Mouse (Mus musculus) midbrain, embryonic 14.5 days (tissue): ENCODE measurements around the gene Tdrd12. TPM values are rescaled to one million over a fixed set of nuclear protein-coding genes. Genes with fewer than 3 reads are reported as not detected.
"Not testable (repeated sequence)": the region's sequence is repeated elsewhere in the genome, so short reads cannot be mapped to it uniquely, and the experiment has no call there.

Source experiments
- ATAC-seq: fragments of 200-750 bp; cut with Nextera tagmentation; 2 replicates; pipeline ENCODE4 v1.8.0; 2017; ENCODE audit warnings: moderate number of reproducible peaks, moderate library complexity; ENCODE audit not compliant: low FRiP score, low TSS enrichment
- DNase-seq: peaks from one replicate; pipeline ENCODE4 v3.0.0-alpha.2; 2015
- H3K27ac ChIP-seq: fragments of 300-500 bp; sonication (generic); replicated peaks from 2 replicates; pipeline ENCODE4 v1.5.1; 2014; ENCODE audit warnings: mild to moderate bottlenecking, low read depth, low read length, moderate library complexity
- H3K27me3 ChIP-seq: fragments of 300-500 bp; sonication (generic); 2 replicates; pipeline ENCODE4 v1.6.1; 2014; ENCODE audit warnings: low read length, control low read depth, mixed read lengths; ENCODE audit not compliant: control insufficient read depth, insufficient read depth
- H3K36me3 ChIP-seq: fragments of 300-500 bp; sonication (generic); 2 replicates; pipeline ENCODE4 v1.6.1; 2014; ENCODE audit warnings: low read length, control low read depth; ENCODE audit not compliant: control insufficient read depth, insufficient read depth
- H3K4me1 ChIP-seq: fragments of 300-500 bp; sonication (generic); 2 replicates; pipeline ENCODE4 v1.6.1; 2014; ENCODE audit warnings: mild to moderate bottlenecking, antibody characterized with exemption, low read length, control low read depth; ENCODE audit not compliant: control insufficient read depth, insufficient read depth
- H3K4me2 ChIP-seq: fragments of 300-500 bp; sonication (generic); 2 replicates; pipeline ENCODE4 v1.6.1; 2014; ENCODE audit warnings: mild to moderate bottlenecking, low read length, moderate library complexity
- H3K4me3 ChIP-seq: fragments of 300-500 bp; sonication (generic); replicated peaks from 2 replicates; pipeline ENCODE4 v1.5.1; 2014; ENCODE audit warnings: low read depth, low read length
- H3K9ac ChIP-seq: fragments of 300-500 bp; sonication (generic); replicated peaks from 2 replicates; pipeline ENCODE4 v1.6.1; 2014; ENCODE audit warnings: mild to moderate bottlenecking, low read length, moderate library complexity
- H3K9me3 ChIP-seq: fragments of 300-500 bp; sonication (generic); 2 replicates; pipeline ENCODE4 v1.6.1; 2016; ENCODE audit warnings: low read length, control low read depth, mixed read lengths; ENCODE audit not compliant: control insufficient read depth
- WGBS: fragments of 180-500 bp; shearing (Covaris S2); extraction: QIAGEN DNeasy Blood & Tissue Kit; methylation state at CpG from one replicate; pipeline ENCODE4 v1.1.7; 2014; 5-methylcytosine and 5-hydroxymethylcytosine counted together
- polyA plus RNA-seq: library from polyadenylated mRNA; unstranded; fragments of >200 nt; fragmentation: Nextera tagmentation; extraction: Ambion mirVana; gene quantifications from 2 replicates; pipeline ENCODE4 v1.2.1, GENCODE M21; 2014

The Tdrd12 gene
- polyA plus RNA-seq, 1 experiment from 2014 or later, result 0.97 TPM

DNA sequence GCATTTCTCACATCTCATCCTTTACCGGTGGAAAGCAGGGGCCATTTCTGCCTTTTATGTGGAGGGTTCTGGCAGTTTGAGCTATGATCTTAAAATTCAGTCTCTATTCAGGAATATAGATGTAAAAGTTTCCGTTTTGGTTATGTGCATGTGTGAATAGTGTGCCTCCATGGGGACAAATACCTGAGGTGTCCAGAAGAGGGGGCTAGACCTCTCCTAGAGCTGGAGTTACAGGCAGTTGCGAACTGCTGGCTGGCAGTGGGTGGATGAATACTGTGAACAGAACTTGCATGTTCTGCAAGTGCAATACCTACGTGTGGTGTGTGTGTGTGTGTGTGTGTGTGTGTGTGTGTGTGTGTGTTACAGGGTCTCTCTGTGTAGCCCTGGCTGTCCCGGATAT lies 45.2 kb upstream of the Tdrd12 start:
- H3K4me1 ChIP-seq, result peaks cover 18% of the 10 kb centered on the region; the same call in 1 of the 2 replicates
- H3K9me3 ChIP-seq, result no peaks in the 10 kb centered on the region
- no peak overlapping the region for H3K27ac ChIP-seq
- H3K36me3 ChIP-seq, result no peaks in the 10 kb centered on the region
- WGBS, result 75% methylated on average over 5 of the region's 5 CpGs
- peaks cover 29% of the 10 kb centered on the region for H3K27me3 ChIP-seq
- no peak overlapping the region for H3K4me2 ChIP-seq
- ATAC-seq (no peak), DNase-seq (no peak)
- no peak overlapping the region for H3K9ac ChIP-seq
- no peak overlapping the region for H3K4me3 ChIP-seq

DNA sequence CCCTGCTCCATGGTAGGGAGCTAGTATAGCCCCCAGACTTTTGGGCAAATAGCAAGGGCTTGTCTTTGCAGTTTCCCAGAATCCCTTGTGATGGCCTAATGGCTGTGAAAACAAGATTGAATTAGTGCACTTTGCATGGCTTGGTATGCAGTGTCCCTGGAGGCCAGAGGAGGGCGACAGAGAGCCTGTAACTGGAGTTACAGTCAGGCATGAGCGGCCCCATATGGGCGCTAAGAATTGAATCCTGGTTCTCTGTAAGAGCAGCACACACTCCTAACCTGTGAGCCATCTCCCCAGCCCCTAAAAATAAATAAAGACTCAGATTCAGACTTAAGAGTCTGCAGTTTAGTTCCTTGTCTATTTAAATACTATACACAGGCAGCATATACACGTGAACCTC lies 42.3 kb upstream of the Tdrd12 start:
- ATAC-seq, result no peak
- Histone ChIP-seq H3K4me3 (no peak overlapping the region), H3K4me2 (no peak overlapping the region), H3K9ac (no peak overlapping the region), H3K36me3 (no peaks in the 10 kb centered on the region), H3K27me3 (peaks cover 24% of the 10 kb centered on the region), H3K9me3 (no peaks in the 10 kb centered on the region), H3K27ac (no peak overlapping the region), H3K4me1 (0 out of 2 replicates have a peak, but pooled peaks cover 7% of the 10 kb centered on the region)
- WGBS, result 38% methylated on average over 4 of the region's 4 CpGs
- peak; percentile 48 for DNase-seq

- not testable (repeated sequence) for H3K4me3 ChIP-seq, DNase-seq, H3K4me2 ChIP-seq, ATAC-seq, H3K9me3 ChIP-seq, H3K4me1 ChIP-seq, H3K36me3 ChIP-seq, H3K9ac ChIP-seq, H3K27ac ChIP-seq, H3K27me3 ChIP-seq
- 22% methylated on average over 6 of the region's 6 CpGs for WGBS
These were observed 33.3 kb upstream of the Tdrd12 start for GRCm38 (mm10) chr7:35570883-35571282.

GRCm38 (mm10) chr7:35569724-35570123 lies 32.2 kb upstream of the Tdrd12 start:
- H3K4me3 ChIP-seq, H3K27ac ChIP-seq, H3K36me3 ChIP-seq, H3K9me3 ChIP-seq, DNase-seq, H3K9ac ChIP-seq, H3K4me2 ChIP-seq, ATAC-seq, H3K27me3 ChIP-seq, H3K4me1 ChIP-seq: not testable (repeated sequence)
- 91% methylated on average over 4 of the region's 4 CpGs for WGBS

DNA sequence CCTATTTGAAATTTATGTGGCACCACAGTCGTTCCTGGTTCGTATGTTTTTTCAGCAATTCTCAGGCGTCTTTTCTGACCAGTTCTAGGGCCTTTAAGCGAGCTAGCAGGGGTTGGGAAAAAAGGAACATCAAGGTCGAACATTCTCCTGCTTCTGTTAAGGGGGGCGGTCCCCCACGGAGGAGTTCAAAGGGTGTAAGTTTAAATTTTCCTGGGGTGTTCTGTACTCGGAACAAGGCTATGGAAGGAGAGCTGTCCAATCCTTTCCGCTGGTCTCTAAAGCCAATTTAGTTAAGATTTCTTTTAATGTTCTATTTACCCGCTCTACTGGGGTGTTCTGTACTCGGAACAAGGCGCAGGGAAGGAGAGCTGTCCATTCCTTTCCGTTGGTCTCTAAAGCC lies 28.4 kb upstream of the Tdrd12 start:
- not testable (repeated sequence) for DNase-seq, H3K27me3 ChIP-seq, H3K4me3 ChIP-seq, H3K4me1 ChIP-seq, H3K4me2 ChIP-seq, H3K9ac ChIP-seq, H3K36me3 ChIP-seq, H3K9me3 ChIP-seq, H3K27ac ChIP-seq, ATAC-seq
- 84% methylated on average over 13 of the region's 13 CpGs for WGBS

GRCm38 (mm10) chr7:35564872-35565271 lies 27.3 kb upstream of the Tdrd12 start:
- 87% methylated on average over 10 of the region's 10 CpGs for WGBS
- not testable (repeated sequence) for H3K9me3 ChIP-seq, H3K4me1 ChIP-seq, ATAC-seq, DNase-seq, H3K27ac ChIP-seq, H3K27me3 ChIP-seq, H3K4me2 ChIP-seq, H3K4me3 ChIP-seq, H3K36me3 ChIP-seq, H3K9ac ChIP-seq

GRCm38 (mm10) chr7:35564067-35564865 lies 26.7 kb upstream of the Tdrd12 start:
- Histone ChIP-seq H3K4me3 (no peak overlapping the region), H3K9ac (no peak overlapping the region), H3K9me3 (no peaks in the 10 kb centered on the region), H3K4me2 (no peak overlapping the region), H3K27ac (no peak overlapping the region), H3K36me3 (no peaks in the 10 kb centered on the region), H3K27me3 (no peaks in the 10 kb centered on the region), H3K4me1 (no peaks in the 10 kb centered on the region)
- DNase-seq (no peak), ATAC-seq (no peak)
- 92% methylated on average over 2 of the region's 2 CpGs for WGBS

- ATAC-seq, result no peak
These were observed 25.5 kb upstream of the Tdrd12 start for GRCm38 (mm10) chr7:35563071-35563470.

GRCm38 (mm10) chr7:35559838-35560237 lies 22.3 kb upstream of the Tdrd12 start:
- Histone ChIP-seq H3K4me3 (no peak overlapping the region), H3K9ac (no peak overlapping the region), H3K36me3 (no peaks in the 10 kb centered on the region), H3K9me3 (no peaks in the 10 kb centered on the region), H3K4me1 (peaks cover 6% of the 10 kb centered on the region; the same call in 1 of the 2 replicates), H3K4me2 (no peak overlapping the region), H3K27me3 (no peaks in the 10 kb centered on the region), H3K27ac (no peak overlapping the region)
- no peak for ATAC-seq
- no peak for DNase-seq
- 96% methylated on average over 3 of the region's 3 CpGs for WGBS

More at GRCm38 (mm10) chr7:35563071-35563470, 25.5 kb upstream of the Tdrd12 start:
- no peaks in the 10 kb centered on the region for H3K9me3 ChIP-seq
- no peak overlapping the region for H3K9ac ChIP-seq
- no peak for DNase-seq
- H3K4me2 ChIP-seq, result no peak overlapping the region
- no peak overlapping the region for H3K4me3 ChIP-seq
- no peak overlapping the region for H3K27ac ChIP-seq
- H3K27me3 ChIP-seq, result no peaks in the 10 kb centered on the region
- H3K36me3 ChIP-seq, result no peaks in the 10 kb centered on the region
- 78% methylated on average over 11 of the region's 11 CpGs for whole genome bisulfite sequencing
- H3K4me1 ChIP-seq, result no peaks in the 10 kb centered on the region
